Mouse (Mus musculus) urinary bladder, adult 18-20 months (tissue): ENCODE measurements at regions not wholly inside any gene's neighbourhood (a gene's known extent, or its start where the extent isn't known, plus 50 kb on each side); places are given as distances from the start of the nearest gene placed in this dataset.

Experiments used
- DNase-seq, 2 experiments: peaks; one replicate each; pipeline ENCODE4 v3.0.0; 2022; ENCODE audit warnings: low spot score in 2 of 2, mixed read lengths in 2 of 2

DNA sequence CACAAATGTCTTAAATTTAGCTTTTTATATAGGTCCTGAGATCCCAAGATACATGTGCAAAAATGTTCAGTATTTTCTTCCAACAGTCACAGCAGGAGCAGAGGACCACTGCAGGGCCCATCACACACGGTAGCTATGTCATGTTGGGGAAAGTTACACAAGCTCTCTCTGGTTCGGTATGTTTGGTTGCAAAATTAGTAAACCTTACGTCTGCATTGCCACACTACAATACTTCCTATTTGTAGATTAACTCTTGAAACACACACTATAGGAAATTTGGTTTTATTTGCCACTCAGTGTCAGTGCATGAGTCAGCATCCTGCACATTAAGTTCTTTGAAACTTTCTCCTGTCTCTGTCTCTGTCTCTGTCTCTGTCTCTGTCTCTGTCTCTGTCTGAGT lies 82.0 kb downstream of the Cth start:
- DNase-seq = no peak

DNA sequence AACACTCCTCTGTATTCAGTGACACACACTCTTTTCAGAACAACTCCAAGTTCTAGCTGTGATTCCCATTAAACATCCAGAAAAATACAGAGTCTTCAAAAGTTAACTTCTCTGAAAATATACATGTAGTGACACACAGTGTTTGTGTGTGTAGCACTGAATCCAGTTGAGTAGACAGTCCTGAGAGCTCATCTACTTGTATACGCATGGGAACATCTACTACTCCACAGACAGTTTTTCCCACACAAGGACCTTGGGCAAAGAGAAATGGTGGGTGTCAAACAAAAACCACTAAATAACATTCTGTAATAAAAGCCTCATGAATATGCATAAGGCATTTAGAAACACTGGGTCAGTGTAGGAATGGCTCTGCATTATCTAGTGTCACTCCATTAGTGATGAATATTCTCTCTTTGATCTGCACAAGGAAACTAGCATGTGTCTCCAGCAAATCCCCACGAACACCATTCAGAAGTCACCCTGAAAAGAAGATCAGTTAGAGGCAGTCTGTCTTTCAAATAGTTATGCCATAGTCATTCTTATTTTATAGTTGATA lies 83.6 kb downstream of the Cth start:
- DNase-seq = no peak

DNA sequence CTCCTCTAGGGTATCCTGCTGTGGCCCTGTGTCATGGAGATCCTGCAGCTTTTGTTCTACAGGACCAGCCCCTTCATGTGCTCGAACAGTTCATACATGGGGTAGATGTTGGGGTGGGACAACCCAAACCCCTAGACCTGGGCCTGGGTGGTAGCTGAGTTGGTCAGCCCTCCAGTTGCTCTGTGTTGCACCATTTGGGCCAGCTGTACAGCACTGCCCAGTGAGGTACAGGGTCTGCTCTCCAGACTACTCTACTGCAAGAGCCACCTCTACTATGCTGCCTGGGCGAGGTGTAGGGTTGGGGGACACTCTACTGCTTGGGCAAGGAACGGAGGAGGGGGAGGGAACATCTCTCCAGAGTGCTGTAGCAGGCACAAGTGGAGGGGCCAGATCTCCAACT lies 120.6 kb downstream of the Cth start:
- no peak for DNase-seq

DNA sequence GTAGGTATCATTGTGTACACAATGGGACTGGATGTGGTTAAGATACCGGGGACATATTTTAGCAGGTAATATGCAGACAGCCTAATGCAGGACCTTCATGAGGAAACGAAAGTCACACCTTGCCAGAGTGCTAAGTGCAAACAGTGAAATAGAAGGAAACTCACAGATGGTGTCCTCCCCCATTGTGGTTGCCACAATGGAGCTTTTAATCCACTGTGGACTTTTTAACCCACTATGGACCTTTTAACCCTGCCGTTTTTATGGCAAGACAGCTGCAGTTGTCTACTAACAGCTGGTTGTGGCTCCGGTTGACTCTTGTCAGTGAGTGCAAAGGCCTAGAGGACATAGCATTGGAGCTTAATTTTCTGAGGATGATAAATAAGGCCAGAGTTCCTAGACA lies 121.5 kb downstream of the Cth start:
- DNase-seq = no peak

DNA sequence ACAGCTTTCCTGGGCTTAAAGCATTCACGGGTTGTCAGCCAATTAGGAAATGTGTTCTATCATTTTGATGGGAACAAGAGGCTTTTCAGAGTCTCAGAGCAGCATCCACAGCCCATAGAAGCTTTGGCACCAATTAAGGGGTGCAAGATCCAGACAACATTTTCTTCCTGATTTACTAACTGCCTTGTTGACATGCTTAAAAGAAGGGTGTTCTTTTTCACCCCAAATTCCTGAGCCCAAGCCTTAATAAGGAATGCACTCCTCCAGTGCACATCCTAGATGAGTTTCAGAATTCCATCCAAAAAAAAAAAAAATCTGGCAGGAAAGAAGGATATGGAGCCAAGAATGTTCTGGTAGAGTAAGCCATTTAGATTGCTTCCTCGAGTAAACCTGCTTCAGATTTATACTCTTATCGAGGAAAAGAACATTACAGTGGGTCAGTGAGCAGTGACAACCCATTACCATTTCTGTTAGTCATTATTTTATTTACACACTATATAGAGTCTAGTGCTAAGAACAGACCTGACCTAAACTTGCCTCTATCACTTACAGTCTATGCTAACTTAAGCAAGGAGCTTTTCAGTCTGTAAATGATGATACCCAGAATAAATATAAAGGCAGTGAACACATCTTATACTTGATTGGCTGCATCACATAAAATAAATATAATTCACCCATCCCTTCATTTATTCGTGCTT lies 137.2 kb downstream of the Cth start:
- DNase-seq = no peak

DNA sequence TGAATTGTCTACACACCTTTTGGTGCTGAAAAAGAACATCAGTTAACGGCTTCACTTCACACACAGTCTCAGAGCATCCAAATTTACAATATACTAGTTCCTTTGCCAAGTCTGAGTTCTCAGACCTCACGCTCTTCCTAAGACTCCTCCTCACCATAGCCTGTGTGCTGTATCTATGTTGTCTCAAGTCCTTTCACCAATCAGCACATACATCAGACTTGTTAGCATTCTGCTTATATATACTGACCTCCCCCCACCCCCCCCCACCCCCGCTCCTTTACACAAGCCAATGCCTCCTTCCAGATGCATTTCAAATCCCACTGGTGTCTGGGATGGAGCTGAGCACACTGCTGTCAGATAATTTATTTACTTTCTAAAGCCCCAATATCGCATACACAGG lies 143.8 kb downstream of the Cth start:
- no peak for DNase-seq

DNA sequence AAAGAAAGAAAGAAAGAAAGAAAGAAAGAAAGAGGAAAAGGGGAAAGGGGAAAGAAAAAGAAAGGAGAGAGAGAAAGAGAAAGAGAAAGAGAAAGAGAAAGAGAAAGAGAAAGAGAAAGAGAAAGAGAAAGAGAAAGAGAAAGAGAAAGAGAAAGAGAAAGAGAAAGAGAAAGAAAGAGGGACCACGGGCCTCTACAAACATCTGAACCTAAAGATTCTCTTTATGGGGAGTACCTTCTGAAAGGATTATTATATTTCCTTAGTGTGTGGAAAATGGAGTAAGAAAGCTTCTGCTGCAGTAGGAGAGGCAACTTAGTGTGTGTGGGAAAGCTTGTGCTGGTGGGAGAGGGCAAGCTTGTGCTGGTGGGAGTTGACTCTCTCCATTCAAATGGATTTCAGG lies 147.1 kb downstream of the Cth start:
- DNase-seq = no peak

DNA sequence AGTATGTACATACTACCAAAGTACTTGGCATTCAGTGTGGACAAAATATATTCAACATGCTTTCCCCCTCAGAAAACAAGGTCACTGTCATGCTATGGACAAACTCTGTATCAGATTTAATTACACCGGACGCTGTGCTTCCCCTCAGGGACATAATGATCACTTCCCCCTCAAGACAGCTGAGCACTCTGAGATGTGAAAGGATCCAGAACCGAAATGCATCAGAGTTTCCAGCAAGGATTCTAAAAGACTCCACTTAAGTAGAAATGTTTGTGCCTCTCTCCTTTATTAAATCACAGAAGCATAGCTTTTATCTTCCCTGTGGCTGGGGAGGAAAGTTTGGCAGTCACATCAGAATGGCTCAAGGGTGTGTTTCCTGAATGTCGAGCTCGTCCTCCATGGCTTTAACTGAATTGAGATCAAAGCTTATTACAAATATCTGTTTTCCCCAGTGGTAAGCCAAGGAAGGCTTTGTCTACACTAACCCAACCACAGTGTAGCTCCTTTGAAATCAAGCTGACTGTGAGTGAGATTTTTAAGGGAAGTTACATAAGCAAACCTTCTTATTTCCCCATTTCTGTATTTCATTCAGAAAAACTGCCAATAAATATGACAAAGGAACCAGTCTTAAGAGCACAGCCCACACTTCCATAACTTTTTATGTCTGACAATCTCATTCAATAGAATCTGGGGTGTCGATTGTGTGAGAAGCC lies 161.2 kb downstream of the Cth start:
- no peak for DNase-seq

DNA sequence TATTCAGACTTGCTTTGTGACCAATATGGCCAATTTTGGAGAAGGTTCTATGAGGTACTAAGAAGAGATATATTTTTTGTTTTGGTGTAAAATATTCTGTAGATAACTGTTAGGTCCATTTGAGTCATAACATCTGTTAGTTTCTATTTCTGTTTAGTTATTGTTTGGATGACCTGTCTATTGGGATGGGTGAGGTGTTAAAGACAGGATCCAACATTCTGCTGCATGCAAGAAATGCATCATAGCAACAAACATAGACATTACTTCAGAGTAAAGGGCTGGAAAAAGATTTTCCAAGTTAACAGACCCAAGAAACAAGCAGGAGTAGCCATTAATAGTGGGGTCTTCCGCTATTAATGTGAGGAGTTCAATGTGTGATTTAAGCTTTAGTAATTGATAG lies 165.0 kb downstream of the Cth start:
- DNase-seq = no peak

DNA sequence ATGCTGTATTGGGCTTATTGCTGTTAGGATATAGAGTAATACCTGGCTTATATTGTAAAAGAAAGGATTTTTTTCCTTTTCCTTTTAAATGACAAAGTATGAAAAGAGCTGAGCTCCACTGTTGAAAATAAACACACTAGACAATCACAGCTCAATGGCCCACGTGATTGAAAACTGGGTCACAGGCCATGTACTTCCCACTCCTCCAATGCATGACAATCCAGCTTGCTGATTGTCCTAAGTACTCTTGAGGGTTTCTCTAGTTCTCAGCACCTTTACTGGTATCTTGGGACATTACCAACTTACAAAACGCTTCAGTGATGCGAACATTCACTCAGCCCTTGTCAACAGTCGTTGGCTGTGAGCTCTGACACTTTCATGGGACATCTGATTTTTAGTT lies 170.1 kb downstream of the Cth start:
- no peak for DNase-seq

DNA sequence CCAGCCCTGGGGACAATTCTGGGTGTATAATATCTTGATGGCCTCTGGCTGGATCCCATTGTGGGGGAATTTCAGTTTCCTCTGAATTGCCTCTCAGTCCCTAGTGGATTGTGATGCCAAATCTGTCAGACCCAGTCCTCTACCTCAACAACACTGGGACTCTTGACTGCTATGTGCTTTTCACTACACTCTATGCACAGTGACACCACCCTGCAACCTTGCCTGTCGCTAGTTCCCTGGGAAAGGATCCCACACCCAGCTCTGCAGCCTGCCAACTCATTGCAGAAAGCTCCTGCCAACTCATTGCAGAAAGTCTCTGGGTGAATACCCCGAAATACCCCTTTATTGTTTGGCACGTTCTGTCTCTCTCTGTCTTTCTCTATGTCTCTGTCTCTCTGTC lies 174.6 kb downstream of the Cth start:
- DNase-seq = no peak

DNA sequence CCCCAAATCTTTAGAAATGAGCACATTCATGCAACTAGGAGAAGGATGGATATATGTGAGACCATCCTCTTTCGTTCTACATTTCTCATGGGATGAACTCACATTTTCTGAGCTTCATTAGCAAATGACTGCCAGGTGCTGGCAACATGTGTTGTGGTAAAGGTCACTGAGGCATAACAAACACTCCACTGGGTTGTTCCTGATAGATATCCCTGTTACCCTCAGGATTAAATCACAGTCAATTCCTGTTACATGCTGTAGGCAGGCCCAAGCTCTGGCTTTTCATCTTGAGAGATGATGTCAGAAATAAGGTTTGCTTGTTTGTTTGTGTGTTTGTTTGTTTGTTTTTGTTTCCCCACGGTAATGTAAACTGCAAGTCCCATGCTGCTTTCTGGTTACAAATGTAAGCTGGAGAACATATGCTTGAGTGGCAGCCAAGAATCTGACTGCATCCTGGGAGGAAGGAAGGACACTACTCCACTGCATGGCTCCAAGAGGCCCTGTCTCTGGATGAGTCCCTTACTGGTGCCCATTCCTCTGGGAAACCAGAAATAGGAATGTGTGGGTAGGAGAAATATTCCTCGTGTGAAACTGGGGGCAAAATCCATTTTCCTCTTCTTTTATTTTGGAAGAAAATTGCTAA lies 176.4 kb downstream of the Cth start:
- no peak for DNase-seq

DNA sequence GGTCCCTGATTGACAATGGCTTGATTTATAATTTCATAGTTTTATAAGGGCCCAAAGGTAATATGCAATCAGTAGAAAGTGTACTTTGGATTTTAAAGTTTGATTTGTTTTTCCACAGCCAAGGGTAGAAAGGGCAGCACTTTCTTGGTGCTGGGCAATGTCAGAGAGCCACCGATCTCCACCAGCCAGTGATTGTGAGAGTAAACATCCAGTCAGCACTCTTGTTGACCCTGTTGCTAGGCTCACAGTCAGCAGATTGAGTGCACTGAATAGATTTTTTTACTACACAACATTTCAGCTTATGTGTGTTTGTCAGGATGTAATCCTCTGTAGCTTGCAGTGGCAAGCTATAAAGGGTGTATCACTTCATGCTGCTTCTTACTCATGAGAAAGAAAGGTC lies 176.3 kb downstream of the Ptger3 start:
- no peak for DNase-seq

DNA sequence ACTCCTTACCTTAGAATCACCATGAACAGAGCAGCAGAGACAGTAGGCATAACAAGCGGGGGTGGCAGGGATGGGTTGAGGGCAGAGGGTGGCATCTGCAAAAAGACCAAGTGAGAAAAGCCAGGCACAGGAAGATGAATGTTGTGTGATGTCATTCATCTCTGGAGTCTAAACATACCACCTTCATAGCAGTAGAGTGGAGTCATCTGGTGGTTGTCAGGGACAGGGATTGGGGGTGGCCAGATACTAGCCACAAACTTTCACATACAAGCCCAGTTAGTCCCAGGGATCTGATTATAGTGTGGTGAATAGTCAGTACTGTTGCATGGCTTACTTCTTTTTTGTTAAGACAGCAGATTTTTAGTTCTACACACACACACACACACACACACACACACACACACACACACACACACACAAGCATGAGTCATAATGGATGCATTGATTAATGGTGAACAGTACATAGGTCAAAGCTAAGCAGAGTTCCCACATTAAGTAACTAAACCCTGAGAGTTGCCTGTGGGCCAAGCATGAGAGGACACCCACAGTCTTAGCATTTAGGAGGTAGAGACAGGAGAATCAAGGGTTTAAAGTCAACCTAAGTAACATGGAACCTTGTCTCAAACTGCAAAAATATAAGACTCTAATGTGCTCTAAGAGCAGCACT lies 173.1 kb downstream of the Ptger3 start:
- no peak for DNase-seq

DNA sequence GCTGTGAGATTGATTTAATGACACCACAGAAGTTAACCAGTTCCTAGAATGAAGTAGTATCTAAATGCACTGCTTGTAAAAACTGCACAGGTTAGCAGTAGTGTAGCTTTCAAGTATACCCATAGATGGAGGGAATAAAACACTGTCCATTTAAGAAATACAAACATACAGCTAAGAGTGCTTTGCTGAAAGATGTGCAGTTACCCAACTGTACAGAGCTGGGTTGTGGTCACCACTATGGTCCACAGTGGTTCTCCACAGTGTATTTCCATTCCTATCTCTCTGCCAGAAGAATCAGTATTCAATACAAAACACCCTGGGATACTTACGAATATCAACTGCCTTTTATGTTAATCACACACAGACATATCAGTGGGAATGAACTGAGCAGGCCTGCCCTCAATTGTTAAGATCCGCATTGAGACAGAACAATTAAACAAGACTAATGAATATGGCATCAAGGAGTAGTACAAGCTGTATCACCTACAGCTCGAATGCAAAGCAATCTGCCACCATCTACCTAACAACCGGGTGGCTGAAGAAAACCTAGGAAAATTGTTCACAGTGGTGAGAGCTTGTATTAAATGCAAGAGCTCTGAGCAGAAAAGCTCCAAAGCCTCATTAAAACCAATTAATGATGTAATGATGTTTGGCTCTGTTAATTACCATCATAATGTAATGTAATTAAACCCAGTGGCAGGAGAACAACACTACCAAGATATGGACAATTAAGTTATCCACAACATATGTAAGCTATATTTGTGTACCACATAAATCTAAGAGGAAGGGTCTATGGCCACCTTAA lies 165.6 kb downstream of the Ptger3 start:
- DNase-seq = no peak

DNA sequence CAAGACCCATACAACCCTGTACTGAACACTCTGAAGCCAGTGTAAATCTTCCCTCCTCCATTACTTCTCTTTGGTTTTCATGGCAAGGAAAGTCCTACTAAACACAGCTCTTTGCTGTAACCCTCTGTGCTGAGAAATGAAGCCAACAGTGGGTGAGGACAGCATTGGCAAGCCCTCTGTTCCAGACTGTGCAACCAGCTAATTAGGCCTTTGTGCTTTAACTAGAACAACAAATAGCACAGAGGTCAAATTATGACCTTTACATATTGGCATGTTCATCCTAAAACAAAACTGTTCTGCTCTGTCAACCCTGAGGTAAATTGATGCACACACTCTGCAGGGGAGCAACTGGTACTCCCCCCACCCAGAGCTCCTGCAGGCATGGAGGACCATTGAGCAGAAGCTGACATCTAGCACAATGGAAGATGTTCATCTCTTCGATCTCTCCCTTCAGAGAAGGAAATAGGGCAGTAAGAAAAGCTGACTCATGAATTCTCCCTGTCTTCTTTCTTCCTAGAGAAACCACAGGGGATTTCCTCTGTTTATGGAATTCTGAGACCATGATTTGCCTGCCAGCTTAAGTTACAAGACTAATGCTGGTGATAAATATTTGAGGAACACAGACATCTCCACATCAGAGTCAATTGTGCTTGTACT lies 163.1 kb downstream of the Ptger3 start:
- no peak for DNase-seq

DNA sequence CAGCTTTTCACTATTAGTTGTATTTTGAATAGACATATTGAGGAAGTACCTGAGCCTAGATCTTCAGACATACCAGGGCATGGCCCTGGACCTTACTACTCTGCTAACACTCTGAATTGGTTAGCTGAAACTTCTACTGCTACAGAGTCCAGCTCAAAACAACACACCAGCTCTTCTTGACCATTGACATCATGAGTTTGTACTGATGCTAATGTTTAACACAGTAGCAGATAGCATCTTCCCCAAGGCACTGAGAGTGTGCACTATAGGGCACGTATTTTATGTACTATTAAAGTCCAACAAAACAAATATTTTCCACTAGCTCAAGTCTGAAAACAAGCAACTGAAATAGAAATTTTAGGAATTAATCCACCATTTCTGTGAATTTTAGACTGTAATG lies 157.8 kb downstream of the Ptger3 start:
- no peak for DNase-seq

DNA sequence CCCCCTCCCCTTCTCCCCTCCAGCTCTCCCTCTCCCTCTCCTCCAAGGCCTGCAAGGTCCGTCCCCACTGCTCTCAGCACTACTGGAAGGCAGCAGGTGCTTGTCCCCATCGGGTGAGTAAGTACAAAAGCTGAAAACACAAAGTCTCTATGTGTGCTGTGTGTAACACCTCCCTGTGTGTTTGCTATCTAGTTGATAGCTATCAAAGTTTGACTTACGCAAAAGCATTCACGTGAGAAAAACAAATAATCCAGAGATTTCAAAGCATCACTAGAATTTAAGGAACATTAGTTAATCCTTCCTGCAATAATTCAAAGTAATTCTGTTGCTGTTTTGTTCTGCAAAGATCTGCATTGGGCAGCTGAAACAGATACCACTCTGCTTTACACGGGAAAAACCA lies 156.5 kb downstream of the Ptger3 start:
- no peak for DNase-seq

DNA sequence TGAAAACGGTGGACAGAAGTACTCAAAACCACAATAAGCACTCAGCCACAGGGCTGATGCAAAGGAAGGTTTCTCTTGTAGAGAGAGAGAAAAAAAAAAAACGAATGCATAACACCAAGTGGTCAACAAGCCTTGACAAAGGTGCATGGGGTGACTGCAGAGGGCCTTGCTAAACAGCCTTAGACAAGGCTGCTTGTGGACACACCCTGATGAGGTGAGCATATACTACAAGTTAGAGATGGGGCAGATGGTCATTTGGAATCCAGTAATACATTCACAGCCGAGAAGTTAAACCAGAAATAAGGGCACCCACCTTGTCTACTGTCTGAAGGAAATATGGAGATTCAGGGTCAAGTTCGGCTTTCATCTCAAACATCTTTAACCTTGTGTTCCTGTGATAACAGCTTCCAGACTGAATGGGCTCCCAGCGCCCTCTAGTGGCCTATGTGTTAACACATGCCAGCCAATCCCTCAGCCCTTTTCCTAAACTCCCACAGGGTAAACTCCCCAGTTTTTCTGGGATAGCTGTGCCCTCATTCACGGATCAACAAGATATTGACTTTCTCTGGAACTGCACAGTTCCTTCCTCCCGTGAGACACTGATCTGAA lies 150.7 kb downstream of the Ptger3 start:
- DNase-seq = peak; percentile 29 to 58

DNA sequence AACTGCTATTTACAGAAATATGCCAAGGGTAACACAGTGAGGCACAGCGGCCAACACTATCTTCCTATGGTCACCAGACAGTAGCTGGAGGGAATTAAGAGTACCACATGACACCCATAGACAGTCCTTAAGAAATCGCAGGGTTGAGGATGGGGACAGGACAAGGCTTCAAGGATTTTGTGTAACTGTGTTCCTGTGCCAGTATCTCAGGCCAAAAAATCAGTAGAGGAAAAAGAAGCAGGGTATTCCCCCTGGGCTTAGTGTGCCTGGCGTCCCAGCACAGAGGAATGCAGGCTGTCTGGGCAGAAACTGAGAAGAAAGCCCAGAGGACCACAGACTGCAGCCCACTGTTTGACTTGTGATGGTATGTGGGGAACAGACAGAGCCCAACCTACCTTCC lies 147.3 kb downstream of the Ptger3 start:
- no peak for DNase-seq
